Mouse (Mus musculus) pancreas, adult 10 weeks (tissue): Measurements from ENCODE around the gene Eif4e. TPM values are rescaled to one million over a fixed set of nuclear protein-coding genes. Genes with fewer than 3 reads are reported as not detected.

Experiments used
- polyA plus RNA-seq: library from polyadenylated mRNA; stranded (reverse); fragments of 350-450 nt; fragmentation: Illumina TruSeq; extraction: RNeasy Lipid Tissue Mini Kit (QIAGEN cat#74804); gene quantifications from one replicate; pipeline ENCODE4 v1.2.3, GENCODE M21; 2015; ENCODE audit warnings: low read depth, low replicate concordance; ENCODE audit not compliant: insufficient read depth

Eif4e gene
- 16.6 TPM for polyA plus RNA-seq

DNA sequence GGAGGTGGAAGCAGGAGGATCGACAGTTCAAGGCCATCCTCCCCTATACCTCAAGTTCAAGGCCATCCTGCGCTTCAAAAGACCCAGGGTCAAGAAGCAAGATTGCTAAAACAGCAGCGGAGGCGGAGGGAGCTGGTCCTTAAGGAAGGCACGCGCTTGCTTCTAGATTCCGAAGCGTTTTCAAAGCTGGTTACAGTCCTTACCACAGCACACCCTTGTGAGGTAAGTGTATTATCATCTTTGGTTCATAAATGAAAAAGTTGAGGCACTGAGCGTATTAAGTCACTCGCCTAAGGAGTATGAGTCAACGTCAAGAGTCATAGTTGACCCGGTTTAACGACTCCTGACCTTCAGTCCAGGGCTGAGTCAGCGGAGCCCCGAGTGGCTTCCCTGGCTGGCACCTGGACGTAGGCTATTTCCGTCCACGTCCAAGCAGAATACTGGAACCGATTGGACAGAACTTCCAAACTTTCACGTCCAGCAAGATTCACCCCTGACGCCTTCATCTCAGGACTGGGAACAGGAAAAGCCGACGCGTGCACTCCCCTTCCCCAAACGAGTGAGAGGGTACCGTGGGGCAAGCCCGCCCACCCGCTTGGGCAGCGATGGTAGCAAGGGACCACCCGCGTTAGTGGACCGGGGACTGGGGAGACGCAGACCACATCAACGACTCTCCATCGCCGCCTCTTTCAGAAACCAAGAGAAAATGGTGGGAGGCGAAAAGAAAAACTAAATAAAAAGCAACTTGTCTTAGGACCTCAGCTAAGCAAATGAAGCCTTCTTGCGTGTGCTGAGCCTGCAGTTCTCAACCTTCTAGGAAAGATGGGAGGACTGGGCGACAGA, at the start of gene Eif4e:
Gene Eif4e (plus strand): TSS at position 107 of the 843 bp plus-strand sequence.

DNA sequence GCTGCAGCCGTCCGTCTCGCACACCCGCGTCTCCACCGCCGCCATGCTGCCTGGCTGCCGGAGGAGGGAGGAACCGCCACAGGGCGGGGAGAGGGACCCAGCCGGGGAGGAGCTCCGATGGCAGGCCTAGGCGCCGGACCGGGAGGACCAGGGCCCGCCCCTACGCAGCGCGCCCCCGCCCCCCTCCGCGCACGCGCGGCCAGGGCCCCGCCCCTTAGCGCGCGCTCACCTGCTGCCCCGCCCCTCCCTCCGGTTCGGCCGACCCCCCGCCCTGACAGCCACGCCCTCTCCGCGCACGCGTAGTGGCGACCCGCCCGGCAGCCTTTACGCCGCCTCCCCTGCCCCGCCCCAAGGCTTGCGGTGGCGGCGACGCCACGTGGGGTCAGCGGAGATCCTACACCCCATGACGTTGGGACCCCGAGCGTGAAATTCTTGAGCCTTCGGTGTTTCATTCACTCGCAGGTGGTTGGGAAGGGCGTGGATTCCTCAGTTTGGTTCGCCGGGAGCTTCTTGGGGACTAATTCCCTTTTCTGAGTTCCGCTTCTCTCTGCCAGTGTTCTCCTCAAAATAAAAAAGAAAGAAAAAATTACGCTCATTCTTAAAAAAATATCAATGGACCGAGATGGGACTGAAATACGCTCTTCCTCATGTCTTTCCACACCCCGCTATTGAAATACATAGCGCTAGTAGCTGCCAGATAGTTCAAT, 36.5 kb upstream of the Eif4e start, which contains the start of gene Metap1:
Gene Metap1 (minus strand): TSS at position 189 of the 707 bp plus-strand sequence.

Other genes starting within 250 kb of the Eif4e start
- not detected for gene Adh6a, start 212.9 kb upstream of the Eif4e start, polyA plus RNA-seq
- gene Adh6b, start 184.4 kb upstream of the Eif4e start, polyA plus RNA-seq, result not detected
- gene Adh4, start 110.7 kb upstream of the Eif4e start, polyA plus RNA-seq, result not detected
- 20.6 TPM for gene Adh5, start 83.1 kb upstream of the Eif4e start, polyA plus RNA-seq
- gene Metap1, start 36.7 kb upstream of the Eif4e start, polyA plus RNA-seq, result 10.6 TPM
- gene Tspan5, start 216.0 kb downstream of the Eif4e start, polyA plus RNA-seq, result 8.1 TPM